Mouse (Mus musculus): Measurements from ENCODE around the gene Pik3c2b. TPM values are rescaled to one million over a fixed set of nuclear protein-coding genes. Genes with fewer than 3 reads are reported as not detected.
A peak's percentile ranks its signal among the peaks of the same experiment; 100 is the strongest.

The Pik3c2b gene
- 0.39 TPM for polyA plus RNA-seq (2012; fragmentation: generic; extraction: Trizol)
- long read RNA-seq, experiment 1, partial matches to known transcripts, result 0 of 1 reads
- long read RNA-seq, experiment 1, other reads (novel, unspliced or antisense), result 0 of 1 reads
- long read RNA-seq, experiment 2, result 0 reads

DNA sequence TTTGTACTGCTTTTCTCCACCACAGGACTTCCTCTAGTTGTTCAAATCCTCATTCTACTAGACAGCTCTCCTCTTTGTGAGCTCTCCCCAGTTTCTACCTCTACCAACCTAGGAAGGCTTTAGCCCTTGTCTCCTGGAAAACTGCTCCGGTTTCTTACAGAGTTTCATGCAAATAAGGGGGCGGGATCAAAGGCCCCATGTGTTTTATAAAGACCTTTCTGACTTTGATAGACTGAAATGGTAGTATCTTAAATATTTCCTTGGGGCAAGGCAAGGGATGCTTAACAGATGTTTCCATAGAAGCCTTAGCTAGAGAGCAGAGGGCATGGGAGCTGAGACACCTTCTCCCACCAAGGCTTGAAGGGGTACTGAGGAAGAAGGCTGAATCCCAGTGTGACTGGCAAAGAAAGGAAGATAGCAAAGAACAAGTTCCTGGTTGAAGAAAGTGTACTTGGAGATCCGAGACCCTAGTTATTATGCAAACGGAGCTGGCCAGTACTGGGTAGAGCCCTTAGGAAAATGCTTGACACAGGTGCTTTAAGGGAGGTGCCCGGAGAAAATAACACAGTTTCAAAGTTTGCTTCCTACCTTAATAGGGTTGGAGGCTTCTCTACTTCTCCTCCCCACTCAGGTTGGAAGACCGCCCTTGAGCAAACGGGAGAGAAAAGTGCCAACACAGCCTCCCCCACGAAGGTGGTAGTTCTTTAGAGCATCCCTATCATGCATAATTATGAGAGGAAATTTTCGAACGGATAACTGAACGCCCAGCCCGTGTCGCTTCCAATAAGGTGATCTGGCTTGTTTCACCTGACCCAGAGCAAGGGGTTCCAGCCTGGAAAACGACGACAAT lies at the start of gene Pik3c2b:
TSS of gene Pik3c2b (plus strand) at position 657 of the 850 bp plus-strand sequence.
- no peaks in the 10 kb centered on the region for H3K79me3 ChIP-seq (ENCODE audit: low read depth)
- H3ac ChIP-seq (ENCODE audit: control insufficient read depth, insufficient read length, low read depth), result peak within 1 kb of the TSS; percentile 93
- no peaks in the 10 kb centered on the region for H3K79me2 ChIP-seq (ENCODE audit: control insufficient read depth, insufficient read depth)
- TF ChIP-seq FOSL1 (IDR thresholded peaks at IDR 0.05; ENCODE audit: insufficient read depth, low read length, poor library complexity, severe bottlenecking) (no peak), CEBPB (IDR thresholded peaks at IDR 0.05; ENCODE audit: low read depth) (no peak), CTCF (IDR thresholded peaks at IDR 0.05; ENCODE audit: control insufficient read depth, insufficient read depth, insufficient read length) (no peak), MAX (IDR thresholded peaks at IDR 0.05) (no peak), MYOD1 (IDR thresholded peaks at IDR 0.05; ENCODE audit: control insufficient read depth, insufficient read length, low read depth) (no peak), MYOG (IDR thresholded peaks at IDR 0.05; ENCODE audit: control insufficient read depth, extremely low read depth, insufficient read length) (no peak), USF1 (IDR thresholded peaks at IDR 0.05; ENCODE audit: low read depth) (no peak)
- no peaks in the 10 kb centered on the region for H3K27me3 ChIP-seq (ENCODE audit: control insufficient read depth, insufficient read depth, insufficient read length)
- peak within 1 kb of the TSS; percentile 30 for H3K4me3 ChIP-seq (ENCODE audit: insufficient read depth, poor library complexity, severe bottlenecking)
- H3K36me3 ChIP-seq (ENCODE audit: control insufficient read depth, insufficient read depth), result no peaks in the 10 kb centered on the region

DNA sequence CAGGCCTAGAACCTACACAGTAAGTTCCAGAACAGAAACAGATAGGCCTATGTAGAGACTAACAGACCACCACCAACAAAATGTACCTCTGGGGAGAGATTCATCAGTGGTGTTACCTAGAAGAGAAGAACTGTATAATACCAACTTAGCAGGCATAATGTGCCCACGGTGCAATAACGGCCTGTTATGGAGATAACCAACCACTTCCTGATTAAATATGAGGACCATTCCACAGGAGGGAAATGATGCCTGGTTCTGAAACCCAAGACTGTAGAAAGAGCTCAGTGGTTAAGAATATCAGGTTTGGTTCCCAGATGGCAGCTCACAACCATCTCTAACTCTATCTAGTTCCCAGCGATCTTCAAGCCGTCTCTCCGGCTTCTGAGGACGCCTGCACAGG lies 45.1 kb upstream of the Pik3c2b start:
- peaks cover 84% of the 10 kb centered on the region for H3K36me3 ChIP-seq (ENCODE audit: control insufficient read depth, insufficient read depth)
- peaks cover 4% of the 10 kb centered on the region for H3K79me3 ChIP-seq (ENCODE audit: low read depth)
- H3ac ChIP-seq (ENCODE audit: control insufficient read depth, insufficient read length, low read depth), result no peak overlapping the region
- peaks cover 26% of the 10 kb centered on the region for H3K79me2 ChIP-seq (ENCODE audit: control insufficient read depth, insufficient read depth)
- no peak for TF ChIP-seq MAX (IDR thresholded peaks at IDR 0.05)
- no peak for TF ChIP-seq CEBPB (IDR thresholded peaks at IDR 0.05; ENCODE audit: low read depth)
- TF ChIP-seq MYOG (IDR thresholded peaks at IDR 0.05; ENCODE audit: control insufficient read depth, extremely low read depth, insufficient read length), result no peak
- no peak for TF ChIP-seq MYOD1 (IDR thresholded peaks at IDR 0.05; ENCODE audit: control insufficient read depth, insufficient read length, low read depth)
- no peak for TF ChIP-seq CTCF (IDR thresholded peaks at IDR 0.05; ENCODE audit: control insufficient read depth, insufficient read depth, insufficient read length)
- TF ChIP-seq USF1 (IDR thresholded peaks at IDR 0.05; ENCODE audit: low read depth), result no peak
- H3K4me3 ChIP-seq (ENCODE audit: insufficient read depth, poor library complexity, severe bottlenecking), result no peak overlapping the region
- H3K27me3 ChIP-seq (ENCODE audit: control insufficient read depth, insufficient read depth, insufficient read length), result no peaks in the 10 kb centered on the region

DNA sequence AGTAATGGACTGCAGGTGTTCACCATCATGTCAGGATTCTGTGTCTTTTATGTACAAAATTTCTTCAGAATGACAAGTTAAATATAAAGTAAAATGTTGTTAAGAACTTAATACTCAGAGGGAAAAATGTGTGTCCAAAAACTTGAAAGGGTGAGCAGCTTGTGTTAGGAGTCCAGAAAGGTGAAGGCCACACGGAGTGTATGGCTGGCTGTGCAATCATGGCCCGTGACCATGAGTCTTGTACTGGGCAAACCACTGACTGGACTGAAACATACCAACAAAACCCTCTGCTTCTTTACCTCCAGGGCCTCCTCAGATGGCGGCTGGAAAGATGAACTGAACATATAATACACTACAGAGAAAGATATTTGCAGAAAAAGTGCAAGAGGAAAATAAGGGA lies 38.9 kb upstream of the Pik3c2b start:
- H3K4me3 ChIP-seq (ENCODE audit: insufficient read depth, poor library complexity, severe bottlenecking), result no peak overlapping the region
- H3ac ChIP-seq (ENCODE audit: control insufficient read depth, insufficient read length, low read depth), result no peak overlapping the region
- TF ChIP-seq MYOD1 (IDR thresholded peaks at IDR 0.05; ENCODE audit: control insufficient read depth, insufficient read length, low read depth) (no peak), MYOG (IDR thresholded peaks at IDR 0.05; ENCODE audit: control insufficient read depth, extremely low read depth, insufficient read length) (no peak), USF1 (IDR thresholded peaks at IDR 0.05; ENCODE audit: low read depth) (no peak), FOSL1 (IDR thresholded peaks at IDR 0.05; ENCODE audit: insufficient read depth, low read length, poor library complexity, severe bottlenecking) (no peak), CEBPB (IDR thresholded peaks at IDR 0.05; ENCODE audit: low read depth) (no peak), CTCF (IDR thresholded peaks at IDR 0.05; ENCODE audit: control insufficient read depth, insufficient read depth, insufficient read length) (no peak), MAX (IDR thresholded peaks at IDR 0.05) (no peak)
- peaks cover 6% of the 10 kb centered on the region for H3K79me3 ChIP-seq (ENCODE audit: low read depth)
- H3K27me3 ChIP-seq (ENCODE audit: control insufficient read depth, insufficient read depth, insufficient read length), result no peaks in the 10 kb centered on the region
- H3K36me3 ChIP-seq (ENCODE audit: control insufficient read depth, insufficient read depth), result peaks cover 83% of the 10 kb centered on the region
- peaks cover 78% of the 10 kb centered on the region for H3K79me2 ChIP-seq (ENCODE audit: control insufficient read depth, insufficient read depth)

DNA sequence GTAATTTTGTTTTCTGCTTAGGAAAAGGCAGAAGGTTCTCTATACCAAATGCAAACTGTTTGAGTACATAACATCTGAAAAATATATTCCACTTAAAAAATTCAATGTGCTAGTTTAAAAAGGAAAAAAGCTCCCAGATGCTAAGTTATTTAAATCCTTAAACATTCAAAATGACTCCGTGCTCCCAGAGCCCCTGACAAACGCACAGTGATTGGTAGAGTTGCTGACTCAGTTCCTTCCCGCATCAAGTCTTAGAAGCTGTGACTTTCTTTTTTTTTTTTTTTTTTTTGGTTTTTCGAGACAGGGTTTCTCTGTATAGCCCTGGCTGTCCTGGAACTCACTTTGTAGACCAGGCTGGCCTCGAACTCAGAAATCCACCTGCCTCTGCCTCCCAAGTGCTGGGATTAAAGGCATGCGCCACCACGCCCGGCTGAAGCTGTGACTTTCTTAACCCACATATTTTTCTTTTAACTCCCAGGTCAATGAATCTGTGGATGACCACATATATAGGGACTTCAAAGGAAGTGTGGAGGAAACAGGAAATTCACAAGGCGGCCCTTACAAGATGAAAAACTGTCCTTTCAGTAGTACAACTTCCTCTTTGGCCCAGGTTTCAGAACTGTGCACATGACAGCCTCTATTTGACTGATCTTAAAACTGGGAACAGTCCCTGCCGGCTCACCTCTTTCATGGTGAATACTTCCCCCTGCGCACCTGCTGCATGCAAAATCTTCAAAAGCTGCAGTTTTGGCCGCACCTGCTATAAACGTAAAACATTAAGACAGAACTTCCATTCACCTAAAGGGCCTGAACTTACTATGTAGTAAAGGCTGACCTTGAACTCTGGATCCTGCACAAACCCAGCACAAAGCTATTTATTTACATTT lies 33.3 kb upstream of the Pik3c2b start:
- H3K4me3 ChIP-seq (ENCODE audit: insufficient read depth, poor library complexity, severe bottlenecking), result no peak overlapping the region
- H3K79me3 ChIP-seq (ENCODE audit: low read depth), result peaks cover 32% of the 10 kb centered on the region
- no peak for TF ChIP-seq CTCF (IDR thresholded peaks at IDR 0.05; ENCODE audit: control insufficient read depth, insufficient read depth, insufficient read length)
- TF ChIP-seq CEBPB (IDR thresholded peaks at IDR 0.05; ENCODE audit: low read depth), result no peak
- no peak for TF ChIP-seq MYOD1 (IDR thresholded peaks at IDR 0.05; ENCODE audit: control insufficient read depth, insufficient read length, low read depth)
- TF ChIP-seq MAX (IDR thresholded peaks at IDR 0.05), result no peak
- no peak for TF ChIP-seq USF1 (IDR thresholded peaks at IDR 0.05; ENCODE audit: low read depth)
- no peak for TF ChIP-seq FOSL1 (IDR thresholded peaks at IDR 0.05; ENCODE audit: insufficient read depth, low read length, poor library complexity, severe bottlenecking)
- TF ChIP-seq MYOG (IDR thresholded peaks at IDR 0.05; ENCODE audit: control insufficient read depth, extremely low read depth, insufficient read length), result no peak
- H3K27me3 ChIP-seq (ENCODE audit: control insufficient read depth, insufficient read depth, insufficient read length), result no peaks in the 10 kb centered on the region
- H3K79me2 ChIP-seq (ENCODE audit: control insufficient read depth, insufficient read depth), result peaks cover 92% of the 10 kb centered on the region
- H3K36me3 ChIP-seq (ENCODE audit: control insufficient read depth, insufficient read depth), result peaks cover 70% of the 10 kb centered on the region
- no peak overlapping the region for H3ac ChIP-seq (ENCODE audit: control insufficient read depth, insufficient read length, low read depth)

DNA sequence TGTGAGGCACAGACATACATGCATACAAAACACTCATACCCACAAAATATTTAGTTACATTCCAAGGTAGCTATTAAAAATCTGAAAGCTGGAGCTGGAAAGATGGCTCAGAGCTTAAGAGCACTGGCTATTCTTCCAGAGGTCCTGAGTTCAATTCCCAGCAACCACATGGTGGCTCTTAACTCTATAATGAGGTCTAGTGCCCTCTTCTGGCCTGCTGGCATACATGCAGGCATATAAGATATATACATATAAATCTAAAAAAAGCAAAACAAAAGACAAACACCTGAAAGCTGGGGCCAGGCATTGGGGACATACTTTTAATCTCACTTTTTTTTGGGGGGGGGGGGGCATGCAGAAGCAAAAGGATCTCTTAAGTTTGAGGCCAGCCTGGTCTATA lies 32.1 kb upstream of the Pik3c2b start:
- TF ChIP-seq MAX (IDR thresholded peaks at IDR 0.05), result no peak
- Histone ChIP-seq H3K79me3 (ENCODE audit: low read depth) (peaks cover 39% of the 10 kb centered on the region), H3K79me2 (ENCODE audit: control insufficient read depth, insufficient read depth) (peaks cover 98% of the 10 kb centered on the region), H3K36me3 (ENCODE audit: control insufficient read depth, insufficient read depth) (peaks cover 76% of the 10 kb centered on the region), H3K4me3 (ENCODE audit: insufficient read depth, poor library complexity, severe bottlenecking) (no peak overlapping the region), H3ac (ENCODE audit: control insufficient read depth, insufficient read length, low read depth) (no peak overlapping the region), H3K27me3 (ENCODE audit: control insufficient read depth, insufficient read depth, insufficient read length) (no peaks in the 10 kb centered on the region)

Measured in C2C12 (cell line).